Mouse (Mus musculus): ENCODE results near the gene Dzip1.

Dzip1 gene

DNA sequence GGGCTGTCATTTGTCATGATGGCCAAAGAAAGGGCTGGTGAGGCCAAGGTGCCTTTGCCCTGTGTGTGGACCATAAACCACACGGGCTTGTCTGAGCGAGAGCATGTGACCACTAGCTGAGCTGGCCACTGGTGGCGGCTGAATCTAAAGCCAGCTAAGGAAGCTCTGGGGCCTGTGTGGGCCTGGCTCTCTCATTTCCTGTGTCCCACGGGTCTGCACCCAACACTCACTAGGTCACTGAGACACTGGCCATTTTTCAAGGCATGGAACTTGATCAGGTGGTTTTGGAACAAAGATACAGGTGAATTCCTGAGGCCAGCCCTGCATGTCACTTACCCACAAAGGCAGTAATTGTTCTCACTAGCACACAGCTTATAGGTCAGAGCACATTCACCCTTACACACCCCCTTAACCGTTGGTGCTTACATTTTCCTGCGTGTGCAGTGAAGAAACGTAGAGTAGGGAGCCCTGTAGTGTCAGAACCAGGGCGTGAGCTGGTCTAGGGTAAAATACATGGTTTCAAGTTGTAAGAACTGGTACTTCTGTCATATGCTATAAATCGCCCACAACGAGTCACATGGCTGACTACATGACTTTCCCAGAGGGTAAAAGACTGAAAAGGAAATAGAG is 50.4 kb downstream of the Dzip1 start:
- DNase-seq (ENCODE audit: extremely low spot score, low spot score), result no peak

DNA sequence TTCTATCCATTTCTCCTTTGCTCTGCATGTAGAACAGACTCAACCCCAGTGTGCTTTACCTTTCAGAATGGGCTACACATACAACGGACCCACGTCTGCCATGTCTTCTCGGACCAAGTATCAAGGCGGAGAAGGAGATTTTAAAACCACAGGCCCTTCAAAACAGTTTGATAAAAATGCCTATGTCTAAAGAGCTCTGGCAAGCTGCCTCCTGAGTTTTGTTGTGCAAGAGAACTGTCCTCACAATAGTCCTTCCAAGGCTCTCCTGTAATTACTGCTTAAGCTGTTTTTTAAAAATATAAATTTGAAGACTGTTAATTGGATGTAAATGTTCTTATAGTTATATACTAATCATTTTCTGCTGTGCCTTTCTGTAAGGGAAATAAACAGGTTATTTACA is 51.1 kb downstream of the Dzip1 start:
- DNase-seq (ENCODE audit: extremely low spot score, low spot score), result no peak

DNA sequence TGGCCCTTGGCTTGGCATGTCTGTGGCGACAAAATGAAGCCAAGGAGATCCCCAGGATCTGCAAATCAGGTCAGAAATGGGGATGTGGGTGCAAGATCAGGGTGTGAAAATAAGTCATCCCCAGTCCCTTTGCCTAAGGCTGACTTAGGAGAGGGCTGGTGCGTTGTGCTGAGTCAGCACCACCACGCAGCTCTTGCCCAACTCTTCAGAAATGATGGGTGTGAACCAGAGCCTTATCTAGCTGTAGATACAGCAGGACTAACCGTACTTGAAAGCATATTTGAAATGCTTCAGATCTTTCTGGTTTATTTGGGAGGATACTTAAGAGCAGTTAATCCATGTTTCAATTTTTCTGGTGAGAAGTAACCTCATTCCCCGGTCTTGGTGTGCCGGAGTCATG is 55.5 kb downstream of the Dzip1 start:
- DNase-seq (ENCODE audit: extremely low spot score, low spot score), result no peak

DNA sequence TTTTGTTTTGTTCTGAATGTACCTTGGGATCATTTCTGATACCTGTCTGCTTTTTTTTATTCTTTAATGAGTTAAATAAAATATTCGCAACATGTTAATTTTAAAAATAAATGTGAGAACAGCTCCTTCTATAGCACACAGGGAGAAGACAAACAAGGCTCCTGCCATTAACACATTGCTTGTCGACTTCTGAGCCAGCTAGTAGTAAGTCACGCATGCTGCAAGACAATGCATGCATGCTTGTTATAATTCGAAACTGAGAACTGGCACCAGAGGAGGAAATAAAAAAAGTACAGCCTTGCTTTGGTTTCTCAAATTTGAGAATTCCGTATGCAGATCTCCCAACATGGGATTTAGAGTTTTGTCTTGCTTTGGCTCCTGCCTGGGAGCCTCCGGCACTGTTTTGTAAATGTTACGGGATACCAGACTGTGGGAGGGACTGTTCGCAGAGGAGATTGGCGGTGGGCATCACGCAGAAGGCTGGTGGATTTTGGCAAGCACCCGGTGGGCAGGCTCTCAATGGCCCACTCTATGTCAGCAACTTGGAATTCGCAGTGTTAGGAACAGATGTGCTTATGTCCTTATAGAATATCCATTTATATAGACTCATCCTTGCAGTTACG is 57.0 kb downstream of the Dzip1 start:
- DNase-seq (ENCODE audit: extremely low spot score, low spot score), result no peak

DNA sequence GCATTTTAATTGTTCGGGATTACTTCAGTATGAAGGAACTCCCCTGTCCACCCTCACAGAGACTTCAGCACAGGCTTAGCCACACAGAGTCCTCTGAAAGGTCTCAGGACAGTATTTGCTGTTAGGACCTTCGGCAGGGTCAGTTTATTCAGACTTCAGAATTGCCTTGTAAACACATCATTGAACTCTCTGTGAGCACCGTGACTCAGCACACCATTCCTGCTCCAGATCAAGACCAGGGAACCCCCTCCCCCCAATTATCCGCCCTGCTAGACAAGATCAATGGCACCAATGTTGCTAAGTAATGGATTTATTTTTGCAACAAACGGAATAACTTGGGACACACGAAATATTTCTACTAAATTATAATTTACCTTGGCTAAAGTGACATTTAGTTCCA is 57.9 kb downstream of the Dzip1 start:
- no peak for DNase-seq (ENCODE audit: extremely low spot score, low spot score)

DNA sequence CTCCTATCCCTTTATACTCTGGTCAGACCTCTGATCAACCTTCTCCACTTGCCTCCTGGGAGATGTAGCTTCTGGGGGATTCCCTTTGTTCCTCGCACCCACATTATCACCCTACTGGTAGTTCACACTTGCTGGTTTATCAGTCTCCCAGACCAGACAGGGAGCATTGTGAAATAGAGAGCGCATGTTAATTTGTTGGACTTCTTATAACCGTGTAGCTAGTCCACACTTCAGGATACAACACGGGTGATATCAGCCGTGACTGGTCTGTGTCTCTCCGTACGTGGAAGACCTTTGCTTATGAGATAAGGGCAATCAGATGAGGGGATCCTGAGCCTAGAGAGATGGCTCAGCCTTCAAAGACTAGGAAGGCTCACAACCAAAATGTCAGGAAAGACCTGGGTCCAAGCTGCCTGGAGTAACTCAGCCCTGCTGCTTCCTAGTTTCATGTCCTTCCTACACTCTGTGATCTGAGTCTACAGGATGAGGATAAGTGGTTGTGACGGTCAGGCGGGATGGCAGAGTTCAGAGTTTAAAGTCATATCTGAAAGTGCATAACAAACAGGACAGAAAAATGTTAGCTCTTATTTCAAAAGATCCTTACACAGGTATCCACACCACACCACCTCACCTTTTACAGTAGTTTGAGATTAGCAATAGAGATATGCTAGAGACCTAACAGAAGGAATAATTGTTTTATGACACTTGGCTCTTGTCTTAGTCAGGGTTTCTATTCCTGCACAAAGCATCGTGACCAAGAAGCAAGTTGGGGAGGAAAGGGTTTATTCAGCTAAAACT is 59.0 kb downstream of the Dzip1 start:
- DNase-seq (ENCODE audit: extremely low spot score, low spot score), result no peak

DNA sequence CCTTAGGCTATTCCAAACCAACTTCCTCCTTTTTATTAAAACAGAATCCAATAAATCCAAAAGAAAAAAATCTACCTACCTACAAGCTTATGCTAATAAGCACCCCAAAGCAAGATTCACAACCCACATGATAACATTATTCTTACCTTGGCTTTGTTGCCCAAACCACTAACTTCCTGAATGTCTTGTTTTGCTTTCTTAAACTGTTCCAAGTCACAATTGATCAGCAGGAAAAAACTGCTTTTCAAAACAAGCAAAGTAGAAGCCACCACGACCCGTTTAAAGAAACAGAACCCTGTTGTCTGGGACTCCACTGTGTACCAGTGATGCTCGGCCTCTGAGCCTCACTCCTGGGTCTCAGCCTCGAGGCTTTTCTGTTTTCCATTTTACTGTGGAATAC is 60.4 kb downstream of the Dzip1 start:
- no peak for DNase-seq (ENCODE audit: extremely low spot score, low spot score)

DNA sequence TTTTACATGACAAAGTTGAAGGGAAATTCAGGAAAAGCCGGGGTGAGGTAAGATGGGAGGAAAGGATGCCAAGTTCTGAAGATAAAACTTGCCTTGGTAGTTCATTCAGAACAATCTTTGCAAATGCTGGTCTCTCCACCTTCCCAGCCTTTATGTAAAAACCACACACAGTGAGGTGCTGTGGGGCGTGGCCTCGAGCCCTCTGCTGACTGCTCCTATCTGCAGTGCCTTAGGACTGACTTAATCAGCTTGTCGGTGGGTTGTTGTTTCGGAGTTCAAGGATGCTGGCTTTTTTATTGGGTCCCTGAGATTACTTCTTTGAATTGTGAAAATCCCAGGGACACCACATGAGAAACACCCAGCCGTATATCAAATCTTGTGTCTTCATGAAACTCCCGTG is 63.0 kb downstream of the Dzip1 start:
- DNase-seq (ENCODE audit: extremely low spot score, low spot score), result no peak

DNA sequence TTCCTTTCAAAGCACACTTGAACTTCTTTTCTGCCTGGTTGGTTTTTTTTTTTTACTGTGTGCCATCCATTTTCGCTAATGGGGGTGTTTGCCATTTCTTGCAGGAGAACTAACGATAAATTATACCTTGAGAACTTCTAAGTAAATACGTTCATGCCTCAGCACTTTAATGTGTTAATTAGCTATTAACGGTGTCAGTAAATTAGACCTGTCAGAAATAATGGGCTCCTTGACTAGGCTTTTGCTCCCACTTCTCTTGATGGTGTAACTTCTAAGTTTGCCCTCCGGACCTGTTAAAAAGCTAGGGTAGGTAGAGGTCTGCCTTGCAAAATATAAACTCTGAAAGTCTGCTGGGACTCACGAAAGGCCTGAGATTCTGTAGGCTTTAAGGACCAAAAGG is 66.9 kb downstream of the Dzip1 start:
- no peak for DNase-seq (ENCODE audit: extremely low spot score, low spot score)

DNA sequence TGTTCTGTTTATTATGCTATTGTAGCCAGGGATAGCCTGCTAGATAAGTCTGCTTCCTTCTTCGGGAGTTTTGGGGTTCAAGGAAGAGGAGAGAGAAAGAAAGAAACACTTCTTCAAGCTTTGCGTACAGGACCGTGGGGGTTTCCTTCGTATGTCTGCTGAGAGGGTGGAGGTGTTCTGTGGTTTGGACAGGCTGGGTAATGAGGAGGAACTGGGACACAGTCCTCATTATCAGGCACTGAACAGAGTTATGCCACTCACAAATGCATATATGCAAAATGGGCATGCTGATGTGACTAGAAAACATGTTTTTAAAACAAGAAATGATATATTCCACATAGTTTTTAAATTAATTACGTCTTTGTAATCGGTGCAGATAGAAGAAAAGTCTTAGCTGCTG is 68.7 kb downstream of the Dzip1 start:
- no peak for DNase-seq (ENCODE audit: extremely low spot score, low spot score)

DNA sequence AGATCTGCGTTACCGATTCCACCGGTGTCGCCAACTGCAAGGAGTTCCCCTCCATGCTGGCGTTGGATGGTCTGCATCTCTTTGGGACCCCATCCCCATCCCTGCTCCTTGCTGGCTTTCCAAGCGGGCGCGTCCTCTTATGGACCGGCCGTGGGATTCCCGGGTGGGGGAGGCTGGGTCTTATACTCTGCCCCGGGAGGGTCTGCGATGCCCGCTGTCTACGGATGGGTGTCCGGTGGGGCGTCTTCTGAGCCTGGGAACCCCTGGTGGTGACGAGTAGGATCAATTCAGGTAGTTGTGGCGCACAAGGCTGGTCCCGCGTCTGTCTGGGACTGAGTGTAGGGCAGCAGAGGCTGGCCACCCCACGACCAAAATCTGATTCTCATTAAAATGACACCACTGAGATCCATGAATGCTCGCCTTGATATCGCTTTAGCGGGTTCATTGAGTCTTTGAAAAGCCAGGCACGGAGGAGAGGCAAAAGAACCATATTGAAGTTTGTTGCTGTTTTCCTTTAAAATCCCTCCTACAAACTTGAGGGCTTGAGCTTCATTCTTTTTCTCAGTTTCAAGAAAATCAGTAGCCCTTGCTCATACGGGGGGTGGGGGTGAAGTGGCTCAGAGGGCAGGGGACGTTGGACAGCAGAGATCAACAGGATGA is 70.0 kb downstream of the Dzip1 start:
- no peak for DNase-seq (ENCODE audit: extremely low spot score, low spot score)

DNA sequence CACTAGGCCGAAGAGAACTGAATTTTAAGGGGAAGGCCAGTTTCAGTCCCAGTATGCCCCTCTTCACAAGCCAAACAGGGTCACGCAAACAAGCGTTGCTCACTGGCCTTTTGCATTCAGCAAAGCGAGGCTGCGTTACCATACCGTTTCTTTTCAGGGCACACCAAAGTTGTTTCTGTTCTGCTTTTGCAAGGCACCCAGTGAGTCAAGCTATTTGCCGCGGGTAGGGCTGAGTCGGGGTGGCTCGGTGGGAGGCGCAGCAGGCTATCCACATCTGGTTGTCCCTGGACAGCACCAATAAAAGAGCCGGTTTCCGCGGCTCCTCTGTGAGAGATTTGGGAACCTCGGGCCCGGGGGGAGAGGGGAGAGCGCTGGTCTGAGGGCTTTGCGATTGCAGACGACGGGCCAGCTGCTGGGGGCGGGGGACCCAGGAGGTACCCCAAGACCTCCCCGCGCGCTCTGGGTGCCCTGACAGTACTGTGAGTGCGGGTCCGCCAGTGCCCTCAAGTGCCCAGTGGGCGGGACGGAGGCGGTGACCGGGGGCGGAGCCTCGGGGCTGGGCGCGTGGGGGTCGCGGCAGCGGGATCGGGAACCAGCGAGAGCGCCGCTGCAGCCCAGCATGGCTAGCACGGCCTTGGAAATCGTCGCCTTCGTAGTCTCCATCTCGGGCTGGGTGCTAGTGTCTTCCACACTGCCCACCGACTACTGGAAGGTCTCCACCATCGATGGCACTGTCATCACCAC is 70.7 kb downstream of the Dzip1 start:
- DNase-seq (ENCODE audit: extremely low spot score, low spot score), result peak; percentile 79

DNA sequence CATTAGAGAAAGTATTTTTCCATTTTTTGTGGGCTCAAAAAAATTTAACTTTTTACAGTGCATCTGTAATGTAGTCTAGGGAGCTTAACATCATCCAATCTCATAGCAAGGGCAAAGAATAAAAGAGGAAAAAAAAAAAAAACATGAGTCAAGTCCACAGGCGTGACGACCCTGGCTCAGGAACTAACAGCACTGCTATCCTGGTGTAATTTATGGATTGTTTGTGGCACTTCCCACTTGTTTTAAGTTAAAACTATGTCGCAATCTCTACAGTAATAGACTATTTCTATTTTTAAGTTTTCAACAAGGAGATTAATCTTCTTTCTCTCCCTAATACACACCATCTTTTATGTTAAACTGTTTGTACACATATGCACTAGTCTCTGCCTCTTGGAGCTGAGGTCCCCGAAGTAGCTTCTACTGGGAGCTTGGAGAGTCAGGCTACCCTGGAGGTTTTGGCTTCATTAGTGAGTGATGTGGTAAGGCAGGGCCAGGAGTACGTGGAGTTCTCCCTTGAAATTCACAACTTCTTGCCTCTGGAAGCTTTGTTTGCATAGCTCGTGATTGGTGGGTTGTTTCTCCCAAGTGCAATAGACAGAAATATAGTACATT is 73.7 kb downstream of the Dzip1 start:
- DNase-seq (ENCODE audit: extremely low spot score, low spot score), result no peak

DNA sequence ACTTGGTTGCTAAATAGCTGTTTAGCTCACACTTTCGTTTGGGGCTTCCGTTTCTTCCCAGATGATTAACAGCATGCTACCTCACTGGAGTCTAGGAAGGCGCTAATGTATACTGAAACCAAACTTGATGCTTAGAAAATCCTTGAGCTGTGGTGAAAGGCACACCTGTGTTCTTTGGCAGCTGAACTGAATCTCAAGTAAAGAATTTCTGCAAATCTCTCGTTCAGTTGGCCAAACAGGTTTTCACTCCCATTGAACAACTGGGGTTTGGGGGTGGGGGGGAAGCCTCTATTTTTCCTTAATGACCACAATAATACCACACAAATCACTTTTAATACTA is 74.6 kb downstream of the Dzip1 start:
- DNase-seq (ENCODE audit: extremely low spot score, low spot score), result no peak

DNA sequence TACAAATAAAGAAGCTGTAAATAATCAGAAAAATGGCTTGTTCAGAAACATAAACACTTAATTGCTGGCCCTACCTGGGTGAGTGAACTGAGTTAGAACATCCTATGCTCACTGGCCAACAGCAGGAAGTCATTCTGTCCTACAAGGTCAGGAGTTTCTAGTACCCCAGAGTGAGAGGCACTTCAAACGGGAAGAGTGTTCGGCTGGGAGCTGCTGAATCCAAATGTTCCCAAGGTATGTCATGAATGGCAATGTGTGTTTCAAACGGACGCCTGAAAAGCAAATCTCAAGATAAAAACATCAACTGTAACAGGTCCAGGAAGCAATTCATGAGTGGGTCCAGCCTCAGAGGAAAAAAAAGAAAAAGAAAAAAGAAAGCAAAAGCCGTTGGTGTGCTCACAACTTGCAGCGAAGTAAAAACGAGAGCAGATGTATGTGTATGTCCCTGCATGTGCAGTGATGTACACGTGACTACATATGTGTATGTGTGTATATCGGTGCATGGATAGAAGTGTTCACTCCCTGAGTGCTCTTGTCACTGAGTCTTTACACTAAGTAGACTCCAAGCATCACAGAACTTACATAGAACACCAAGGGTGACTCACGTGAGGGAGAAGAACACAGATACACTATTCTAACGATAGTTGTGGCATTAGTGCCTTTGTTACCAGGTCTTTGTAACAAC is 75.1 kb downstream of the Dzip1 start:
- no peak for DNase-seq (ENCODE audit: extremely low spot score, low spot score)

DNA sequence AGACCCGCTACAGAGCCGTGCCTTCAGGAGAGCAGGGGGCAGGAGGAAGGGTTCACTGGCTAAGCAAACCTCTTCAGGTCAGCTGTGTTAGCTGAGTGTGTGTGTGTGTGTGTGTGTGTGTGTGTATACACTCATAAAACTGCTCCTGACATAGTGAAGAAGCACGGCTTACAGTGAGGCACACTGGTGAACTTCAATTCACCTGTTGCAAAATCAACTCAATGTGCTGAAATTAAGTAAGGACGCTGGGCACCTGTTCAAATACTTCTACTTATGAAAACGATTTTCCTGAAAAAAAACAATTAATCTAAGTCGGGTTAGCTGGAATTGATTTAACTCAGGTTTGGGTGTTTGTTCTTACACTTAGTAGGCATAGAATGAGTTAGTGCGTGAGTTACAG is 77.1 kb downstream of the Dzip1 start:
- no peak for DNase-seq (ENCODE audit: extremely low spot score, low spot score)

DNA sequence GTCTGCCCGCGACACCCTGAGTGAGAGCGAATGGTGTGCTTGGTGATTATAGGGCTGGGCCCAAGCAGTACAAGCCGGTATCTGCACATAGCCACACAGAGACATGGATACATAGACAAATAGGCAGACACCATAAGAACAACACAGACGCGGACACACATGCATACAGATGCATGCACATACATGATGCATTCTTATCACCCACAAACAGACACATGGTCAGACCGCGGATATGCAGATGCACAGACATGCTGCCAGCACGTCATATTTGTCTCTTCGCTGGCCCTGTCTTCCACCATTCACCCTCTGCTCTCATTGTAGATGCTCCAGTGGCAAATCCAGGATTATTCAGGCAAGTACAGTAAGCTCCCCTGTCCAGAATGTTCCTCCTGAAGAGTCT is 78.4 kb downstream of the Dzip1 start:
- no peak for DNase-seq (ENCODE audit: extremely low spot score, low spot score)

DNA sequence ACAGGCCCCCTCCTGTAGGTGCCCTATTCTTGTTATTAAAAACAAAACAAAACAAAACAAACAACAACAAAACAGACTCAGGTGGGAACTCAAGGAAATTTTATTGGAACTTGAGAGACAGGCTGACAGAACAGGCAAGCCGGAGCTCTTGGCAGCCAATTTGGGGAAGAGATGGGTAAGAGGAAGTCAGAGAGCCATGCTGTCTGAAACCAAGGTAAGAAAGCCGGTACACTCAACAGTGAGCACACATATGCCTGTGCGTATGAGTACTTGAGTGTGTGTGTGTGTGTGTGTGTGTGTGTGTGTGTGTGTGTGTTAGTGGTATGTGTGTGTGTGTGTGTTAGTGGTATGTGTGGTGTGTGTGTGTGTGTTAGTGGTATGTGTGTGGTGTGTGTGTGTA is 82.9 kb downstream of the Dzip1 start:
- no peak for DNase-seq (ENCODE audit: extremely low spot score, low spot score)

DNA sequence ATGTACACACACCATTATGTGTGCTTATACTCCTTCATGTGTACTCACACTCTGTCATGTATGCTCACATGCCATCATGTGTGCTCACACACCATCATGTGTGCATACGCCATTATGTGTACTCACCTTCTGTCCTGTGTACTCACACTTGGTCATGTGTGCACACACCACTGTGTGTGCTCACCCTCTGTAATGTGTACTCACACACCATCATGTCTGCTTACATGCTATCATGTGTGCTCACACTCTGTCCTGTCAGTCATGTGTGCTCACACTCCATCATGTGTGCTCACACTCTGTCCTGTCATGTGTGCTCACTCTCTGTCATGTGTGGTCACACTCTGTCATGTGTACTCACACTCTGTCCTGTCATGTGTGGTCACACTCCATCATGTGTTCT is 85.2 kb downstream of the Dzip1 start:
- DNase-seq (ENCODE audit: extremely low spot score, low spot score), result no peak

DNA sequence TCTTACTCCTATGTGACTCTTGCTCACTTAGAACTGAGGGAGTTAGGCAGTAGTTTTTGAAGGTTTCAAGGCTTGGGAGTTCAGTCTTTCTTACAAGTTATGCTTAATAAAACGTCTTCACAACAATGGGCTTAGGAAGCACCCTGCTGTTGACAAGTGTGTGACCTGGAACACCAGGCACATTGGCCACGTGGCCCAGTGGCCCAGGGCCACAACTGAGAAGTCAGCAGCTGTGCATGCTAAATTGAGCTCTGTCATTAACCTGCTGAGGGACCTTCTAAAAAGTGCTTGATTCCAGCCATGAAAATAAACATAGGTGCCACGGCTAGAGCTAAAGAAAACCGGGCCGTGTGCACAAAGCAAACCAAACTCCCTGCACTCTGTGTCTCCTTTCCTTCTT is 85.8 kb downstream of the Dzip1 start:
- DNase-seq (ENCODE audit: extremely low spot score, low spot score), result no peak
